Mouse (Mus musculus): ENCODE data around the gene Gramd4.

GRCm38 (mm10) chr15:86027871-86028270 lies 29.6 kb upstream of the Gramd4 start:
- TF ChIP-seq GATA1 (IDR thresholded peaks at IDR 0.05; ENCODE audit: low read length): no peak
- no peak for TF ChIP-seq TAL1 (IDR thresholded peaks at IDR 0.05; ENCODE audit: low read length)
